Mouse (Mus musculus) kidney, embryonic 16.5 days (tissue): ENCODE data around the gene AC124108.1. TPM values are rescaled to one million over a fixed set of nuclear protein-coding genes. Genes with fewer than 3 reads are reported as not detected.

Experiments
- ATAC-seq: fragments of 200-750 bp; cut with Nextera tagmentation; 2 replicates; pipeline ENCODE4 v1.8.0; 2017; ENCODE audit warnings: moderate TSS enrichment; ENCODE audit not compliant: low FRiP score, low TSS enrichment
- H3K27ac ChIP-seq: fragments of 300-500 bp; sonication (generic); 2 replicates; pipeline ENCODE4 v1.5.1; 2014; ENCODE audit warnings: low read length
- H3K27me3 ChIP-seq: fragments of 300-500 bp; sonication (generic); 2 replicates; pipeline ENCODE4 v1.6.1; 2014; ENCODE audit warnings: low read length, control low read depth, mixed read lengths; ENCODE audit not compliant: insufficient read depth
- H3K36me3 ChIP-seq: fragments of 300-500 bp; sonication (generic); 2 replicates; pipeline ENCODE4 v1.6.1; 2014; ENCODE audit warnings: low read length, control low read depth, mixed read lengths; ENCODE audit not compliant: insufficient read depth
- H3K4me1 ChIP-seq: fragments of 300-500 bp; sonication (generic); 2 replicates; pipeline ENCODE4 v1.6.1; 2014; ENCODE audit warnings: low read length, control low read depth, mixed read lengths; ENCODE audit not compliant: insufficient read depth
- H3K4me2 ChIP-seq: fragments of 300-500 bp; sonication (generic); replicated peaks from 2 replicates; pipeline ENCODE4 v1.6.1; 2014; ENCODE audit warnings: low read depth, low read length
- H3K4me3 ChIP-seq: fragments of 300-500 bp; sonication (generic); 2 replicates; pipeline ENCODE4 v1.5.1; 2014; ENCODE audit warnings: mild to moderate bottlenecking, low read length
- H3K9ac ChIP-seq: fragments of 300-500 bp; sonication (generic); replicated peaks from 2 replicates; pipeline ENCODE4 v1.6.1; 2014; ENCODE audit warnings: low read length
- H3K9me3 ChIP-seq: fragments of 300-500 bp; sonication (generic); 2 replicates; pipeline ENCODE4 v1.6.1; 2016; ENCODE audit warnings: low read length, control low read depth
- WGBS: fragments of 180-500 bp; shearing (Covaris S2); extraction: QIAGEN DNeasy Blood & Tissue Kit; methylation state at CpG from one replicate; pipeline ENCODE4 v1.1.7; 2014; 5-methylcytosine and 5-hydroxymethylcytosine counted together
- polyA plus RNA-seq: library from polyadenylated mRNA; unstranded; fragments of >200 nt; fragmentation: Nextera tagmentation; extraction: Ambion mirVana; gene quantifications from 2 replicates; pipeline ENCODE4 v1.2.1, GENCODE M21; 2015

AC124108.1 gene
- polyA plus RNA-seq, 1 experiment from 2014 or later: 0.10 TPM

DNA sequence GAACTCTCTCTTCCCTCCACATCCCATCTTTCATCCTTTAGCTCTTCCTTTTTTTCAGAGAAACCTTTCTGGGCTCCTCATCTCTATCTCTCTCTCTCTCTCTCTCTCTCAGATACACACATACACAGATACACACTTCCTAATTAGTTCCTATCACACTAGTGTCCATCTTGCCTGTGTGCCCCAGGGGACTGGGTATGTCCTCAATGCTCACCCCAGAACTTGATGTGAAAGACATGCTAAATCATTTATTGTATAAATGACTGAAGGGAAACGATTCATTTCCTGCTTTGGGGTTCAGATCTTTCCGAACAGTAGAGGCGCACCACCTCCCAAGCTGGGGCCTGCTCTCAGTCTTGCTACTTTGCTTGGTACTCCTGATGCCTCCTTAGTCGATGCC lies 2.0 kb upstream of the AC124108.1 start:
- Histone ChIP-seq H3K9me3 (no peaks in the 10 kb centered on the region), H3K27me3 (peaks cover 72% of the 10 kb centered on the region), H3K4me3 (no peak overlapping the region), H3K4me1 (peaks cover 26% of the 10 kb centered on the region), H3K36me3 (no peaks in the 10 kb centered on the region), H3K27ac (no peak overlapping the region), H3K9ac (no peak overlapping the region), H3K4me2 (no peak overlapping the region)
- WGBS: 47% methylated on average over 4 of the region's 4 CpGs
- ATAC-seq: no peak

DNA sequence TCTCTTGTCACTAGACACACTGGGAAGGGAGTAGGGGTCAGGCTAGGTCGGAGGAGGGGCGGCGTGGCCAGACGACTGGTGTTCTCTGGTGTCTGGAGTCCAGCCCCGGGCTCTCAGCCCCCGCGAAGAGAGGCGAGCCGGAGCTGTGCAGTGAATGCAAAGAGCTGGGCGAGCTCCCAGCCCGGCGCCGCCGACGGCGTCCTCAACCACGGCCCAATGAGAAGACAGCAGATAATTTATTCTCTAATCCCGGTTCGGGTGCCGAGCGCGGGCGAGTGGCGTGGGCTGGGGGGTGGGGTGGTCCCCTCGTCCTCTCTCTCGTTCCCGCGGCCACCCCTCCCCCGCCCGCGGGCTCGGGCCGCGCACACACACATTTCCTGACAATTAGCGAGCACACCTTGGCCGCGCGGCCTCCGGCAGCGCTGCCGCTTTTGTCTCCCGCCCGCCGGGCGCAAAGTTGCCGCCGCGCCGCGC lies 1.2 kb upstream of the AC124108.1 start:
- H3K27ac ChIP-seq: no peak overlapping the region
- H3K27me3 ChIP-seq: peaks cover 80% of the 10 kb centered on the region
- peak overlapping the region; percentile 57 for H3K9ac ChIP-seq
- H3K4me3 ChIP-seq: peak overlapping the region; percentile 63
- peaks cover 31% of the 10 kb centered on the region for H3K4me1 ChIP-seq
- no peaks in the 10 kb centered on the region for H3K9me3 ChIP-seq
- H3K4me2 ChIP-seq: peak overlapping the region; percentile 98
- H3K36me3 ChIP-seq: no peaks in the 10 kb centered on the region
- 0% methylated on average over 48 of the region's 50 CpGs for WGBS
- ATAC-seq: peak; percentile 40

DNA sequence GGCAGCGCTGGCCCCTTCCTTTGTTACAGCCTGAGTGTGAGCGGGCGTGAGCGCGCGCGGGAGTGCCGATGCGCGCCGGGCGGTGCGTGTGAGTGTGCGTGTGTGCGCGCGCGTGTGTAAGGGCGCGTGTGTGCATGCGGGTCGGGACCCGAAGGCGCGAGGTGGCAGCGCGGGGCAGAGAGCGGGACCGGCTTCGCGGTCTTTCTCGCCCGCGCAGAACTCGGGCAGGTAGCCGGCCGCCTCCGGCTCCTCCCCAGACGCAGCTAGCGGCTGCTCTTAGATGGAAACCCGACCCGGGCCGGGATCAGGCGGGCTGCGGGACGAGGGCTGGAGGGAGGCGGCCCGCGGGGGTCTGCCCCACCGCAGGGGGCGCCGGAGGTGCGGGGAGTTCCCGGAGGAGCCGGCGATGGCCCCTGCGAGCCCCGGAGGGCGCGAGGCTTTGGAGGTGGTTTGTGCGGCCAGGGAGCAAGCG lies 600 bp upstream of the AC124108.1 start:
- H3K27me3 ChIP-seq: peaks cover 81% of the 10 kb centered on the region

DNA sequence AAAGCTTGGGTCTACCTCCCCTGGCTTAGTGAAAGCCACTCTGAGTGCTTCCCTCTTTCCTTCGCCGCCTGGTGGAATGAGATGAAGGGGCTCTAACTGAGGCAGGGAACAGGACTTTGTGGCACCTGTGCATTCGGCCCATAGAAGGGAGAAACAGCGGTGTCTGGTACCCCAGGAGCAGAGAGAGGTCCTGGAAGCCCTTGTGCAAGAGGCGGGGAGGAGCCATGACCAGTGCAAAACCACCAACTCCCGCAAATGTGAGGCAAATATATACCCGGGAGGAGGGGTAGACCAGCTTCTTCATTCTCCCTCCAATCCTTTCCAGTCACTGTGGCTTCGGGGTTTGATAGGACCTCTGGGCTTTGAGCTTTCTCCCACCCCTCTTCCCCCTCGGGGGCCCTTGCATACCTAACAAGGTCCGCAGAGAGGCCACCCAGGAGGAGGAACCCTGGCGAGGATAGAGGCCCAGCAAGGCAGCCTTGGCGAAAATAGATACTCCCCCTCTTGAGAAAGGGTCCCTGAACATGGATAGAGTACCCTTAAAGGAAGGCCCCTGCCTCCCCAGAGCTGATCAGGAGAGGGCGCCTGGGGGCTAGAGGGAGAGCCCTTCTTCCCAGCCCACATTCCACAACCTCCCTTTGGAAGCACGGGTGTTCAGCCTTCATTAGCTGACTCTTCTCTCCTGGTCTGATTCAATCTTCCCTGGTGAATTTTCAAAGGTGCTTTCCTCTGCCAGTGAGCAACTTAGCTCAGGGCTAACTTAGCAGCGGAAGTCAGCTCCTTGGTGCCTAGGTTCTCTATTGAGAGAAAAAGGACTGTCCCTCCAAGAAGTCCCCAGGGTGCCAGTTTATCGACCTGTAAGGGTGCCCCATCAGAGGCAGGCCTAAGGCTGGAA lies 776 bp downstream of the AC124108.1 start:
- peak overlapping the region; percentile 63 for H3K4me3 ChIP-seq
- H3K36me3 ChIP-seq: no peaks in the 10 kb centered on the region
- H3K27me3 ChIP-seq: peaks cover 79% of the 10 kb centered on the region
- peaks cover 33% of the 10 kb centered on the region for H3K4me1 ChIP-seq
- no peak overlapping the region for H3K9ac ChIP-seq
- no peak for ATAC-seq
- WGBS: 4% methylated on average over 16 of the region's 16 CpGs
- H3K9me3 ChIP-seq: no peaks in the 10 kb centered on the region
- no peak overlapping the region for H3K27ac ChIP-seq
- H3K4me2 ChIP-seq: peak overlapping the region; percentile 98

More for the DNA sequence above, 600 bp upstream of the AC124108.1 start:
- no peak overlapping the region for H3K27ac ChIP-seq
- peak overlapping the region; percentile 98 for H3K4me2 ChIP-seq
- no peaks in the 10 kb centered on the region for H3K9me3 ChIP-seq
- peak overlapping the region; percentile 57 for H3K9ac ChIP-seq
- peaks cover 33% of the 10 kb centered on the region for H3K4me1 ChIP-seq
- peak overlapping the region; percentile 63 for H3K4me3 ChIP-seq
- peak; percentile 10; the same call in 1 of the 2 replicates for ATAC-seq
- no peaks in the 10 kb centered on the region for H3K36me3 ChIP-seq
- WGBS: under 1% methylated on average over 59 of the region's 62 CpGs

DNA sequence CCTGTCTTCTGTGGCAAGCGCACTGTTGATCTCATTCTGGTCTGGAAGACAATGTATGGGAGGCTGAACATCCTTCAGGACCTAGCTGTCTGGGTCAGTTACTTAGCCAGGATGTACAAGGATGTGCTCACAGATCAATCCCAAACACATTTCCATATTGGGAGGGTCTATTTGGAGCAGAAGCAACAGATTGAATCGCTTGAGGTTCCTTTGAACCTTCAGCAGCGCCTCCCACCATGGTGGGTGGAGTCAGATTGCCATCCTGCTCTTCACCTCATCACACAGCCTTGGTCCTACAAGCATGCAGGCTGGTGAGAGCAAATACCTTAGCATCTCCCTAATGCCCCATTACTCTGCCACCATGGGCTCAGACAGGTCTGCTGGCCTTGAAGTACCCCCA lies 2.5 kb downstream of the AC124108.1 start:
- H3K9me3 ChIP-seq: no peaks in the 10 kb centered on the region
- no peak overlapping the region for H3K27ac ChIP-seq
- H3K36me3 ChIP-seq: no peaks in the 10 kb centered on the region
- H3K4me3 ChIP-seq: no peak overlapping the region
- no peak overlapping the region for H3K9ac ChIP-seq
- no peak for ATAC-seq
- peaks cover 75% of the 10 kb centered on the region for H3K27me3 ChIP-seq
- 54% methylated on average over 3 of the region's 3 CpGs for WGBS
- H3K4me2 ChIP-seq: no peak overlapping the region
- H3K4me1 ChIP-seq: peaks cover 33% of the 10 kb centered on the region

DNA sequence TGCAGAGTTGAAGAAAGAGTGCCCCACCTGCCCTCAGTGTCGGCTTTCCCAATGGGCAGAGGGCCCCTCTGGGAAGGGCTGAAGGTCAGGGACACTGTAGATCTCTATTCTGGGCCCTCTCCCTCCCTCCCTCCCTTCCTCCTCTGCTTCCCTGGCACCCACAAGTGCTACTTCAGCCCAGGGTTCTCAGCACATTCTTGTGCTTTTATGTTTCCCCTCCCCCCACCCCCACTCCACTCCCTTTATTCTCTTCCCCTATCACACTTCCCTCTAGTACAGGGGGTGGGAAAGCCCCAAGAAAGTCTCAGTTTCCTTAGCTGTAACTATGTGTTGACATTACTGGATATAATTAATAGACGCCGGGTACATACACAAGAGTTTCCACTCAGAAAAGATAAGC lies 3.4 kb downstream of the AC124108.1 start:
- no peaks in the 10 kb centered on the region for H3K9me3 ChIP-seq
- ATAC-seq: no peak
- H3K4me3 ChIP-seq: no peak overlapping the region
- H3K4me1 ChIP-seq: peaks cover 33% of the 10 kb centered on the region
- H3K27me3 ChIP-seq: peaks cover 70% of the 10 kb centered on the region
- no peak overlapping the region for H3K4me2 ChIP-seq
- WGBS: 46% methylated on average over 3 of the region's 3 CpGs
- no peak overlapping the region for H3K27ac ChIP-seq
- H3K36me3 ChIP-seq: no peaks in the 10 kb centered on the region
- no peak overlapping the region for H3K9ac ChIP-seq

DNA sequence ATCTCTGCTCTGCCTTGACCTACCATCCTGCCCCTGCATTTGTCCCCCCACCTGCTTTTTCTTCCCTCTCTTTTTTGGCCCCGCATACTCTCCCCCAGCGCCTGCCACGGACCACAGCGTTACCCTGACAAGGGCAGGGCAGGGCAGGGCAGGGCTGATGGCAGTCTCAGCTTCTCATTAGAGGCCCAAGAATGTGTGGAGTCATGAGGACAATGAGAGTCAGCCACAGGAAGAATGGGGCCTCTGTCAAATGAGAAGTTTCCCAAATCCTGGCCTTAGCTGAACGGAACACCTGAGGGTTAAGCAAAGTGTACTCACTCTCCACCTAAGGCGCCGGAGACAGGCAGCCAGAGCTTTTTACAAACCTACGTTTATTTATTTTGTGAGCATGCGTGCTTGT lies 3.8 kb downstream of the AC124108.1 start:
- Histone ChIP-seq H3K27ac (no peak overlapping the region), H3K9me3 (no peaks in the 10 kb centered on the region), H3K36me3 (no peaks in the 10 kb centered on the region), H3K27me3 (peaks cover 67% of the 10 kb centered on the region), H3K4me2 (no peak overlapping the region), H3K4me1 (peaks cover 34% of the 10 kb centered on the region), H3K9ac (no peak overlapping the region), H3K4me3 (no peak overlapping the region)
- no peak for ATAC-seq
- WGBS: 52% methylated on average over 9 of the region's 9 CpGs

DNA sequence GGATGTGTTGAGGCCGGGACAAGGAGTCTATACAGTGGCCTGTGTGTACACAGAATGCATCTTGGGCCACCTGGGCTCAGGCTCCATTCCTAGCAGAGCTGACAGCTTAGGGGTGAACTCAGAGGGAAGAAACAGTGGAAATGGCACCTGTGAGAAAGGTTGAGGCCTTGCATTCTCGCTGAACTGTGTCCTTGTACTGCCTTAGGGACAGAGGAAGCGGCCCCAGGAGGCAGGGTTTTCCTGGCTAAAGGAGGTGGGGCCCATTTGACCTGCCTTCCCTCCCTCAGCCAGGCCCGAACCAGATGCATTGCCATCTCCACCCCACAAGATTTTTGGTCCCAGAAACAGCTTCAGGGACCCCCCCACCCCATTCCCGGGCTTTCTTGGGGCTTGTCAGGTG lies 4.4 kb downstream of the AC124108.1 start:
- peaks cover 35% of the 10 kb centered on the region for H3K4me1 ChIP-seq
- H3K36me3 ChIP-seq: no peaks in the 10 kb centered on the region
- no peak overlapping the region for H3K4me2 ChIP-seq
- H3K9ac ChIP-seq: no peak overlapping the region
- peaks cover 67% of the 10 kb centered on the region for H3K27me3 ChIP-seq
- no peak overlapping the region for H3K4me3 ChIP-seq
- H3K9me3 ChIP-seq: no peaks in the 10 kb centered on the region
- WGBS: 42% methylated on average over 5 of the region's 5 CpGs
- peak overlapping the region; percentile 43; the same call in 1 of the 2 replicates for H3K27ac ChIP-seq
- no peak for ATAC-seq

DNA sequence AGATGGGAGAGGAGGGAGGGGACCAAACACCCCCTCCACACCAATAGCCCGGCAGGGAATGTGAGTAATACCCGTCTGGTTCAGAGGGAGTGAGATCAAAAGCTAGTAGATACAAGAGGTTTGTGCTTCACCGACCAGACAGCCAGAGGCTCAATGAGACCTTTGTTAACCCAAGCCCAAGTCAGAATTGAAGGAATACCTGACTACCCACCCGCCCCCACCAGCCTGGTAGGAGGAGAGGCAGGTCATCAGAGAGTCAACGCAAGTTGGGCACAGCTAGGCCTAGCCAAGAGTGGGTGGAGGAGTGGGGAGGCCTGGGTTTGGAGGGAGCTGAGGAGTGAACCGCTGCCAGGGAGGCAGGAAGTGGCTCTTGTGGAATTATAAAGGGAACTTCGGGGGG lies 5.1 kb downstream of the AC124108.1 start:
- Histone ChIP-seq H3K9me3 (no peaks in the 10 kb centered on the region), H3K4me1 (peaks cover 32% of the 10 kb centered on the region), H3K4me2 (no peak overlapping the region), H3K9ac (no peak overlapping the region), H3K27ac (no peak overlapping the region), H3K36me3 (no peaks in the 10 kb centered on the region), H3K27me3 (peaks cover 62% of the 10 kb centered on the region), H3K4me3 (no peak overlapping the region)
- ATAC-seq: no peak
- 22% methylated on average over 7 of the region's 7 CpGs for WGBS

DNA sequence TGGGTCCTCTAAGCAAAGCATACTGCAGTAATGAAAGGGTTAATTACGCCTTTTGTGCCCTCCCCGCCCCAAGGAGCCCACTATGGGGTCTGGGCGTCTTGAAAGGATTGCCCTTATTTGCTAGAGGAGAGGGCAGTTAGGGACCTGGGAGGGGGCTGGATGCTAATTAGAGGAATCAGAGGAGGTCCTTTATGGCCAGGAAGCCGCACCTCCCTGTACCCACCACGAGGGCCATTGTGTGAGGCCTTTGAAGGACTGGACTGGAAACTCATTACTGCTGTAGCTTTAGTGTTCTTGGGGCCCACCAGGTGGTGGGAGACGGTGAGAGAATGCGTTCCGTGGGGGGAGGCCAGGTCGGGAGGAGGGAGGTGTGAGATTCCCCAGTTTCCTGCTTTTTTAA lies 6.4 kb downstream of the AC124108.1 start:
- H3K27me3 ChIP-seq: peaks cover 52% of the 10 kb centered on the region
- no peak overlapping the region for H3K4me3 ChIP-seq
- no peaks in the 10 kb centered on the region for H3K36me3 ChIP-seq
- ATAC-seq: 0 out of 2 replicates have a peak, but pooled peaks have one; percentile 31
- no peak overlapping the region for H3K4me2 ChIP-seq
- H3K9ac ChIP-seq: no peak overlapping the region
- 14% methylated on average over 9 of the region's 9 CpGs for WGBS
- H3K4me1 ChIP-seq: peaks cover 19% of the 10 kb centered on the region
- H3K27ac ChIP-seq: no peak overlapping the region
- no peaks in the 10 kb centered on the region for H3K9me3 ChIP-seq
